Mouse (Mus musculus) bone marrow macrophage, adult 2 months (primary cell): ENCODE data around the gene Slc39a11.

Source experiments
- CTCF ChIP-seq: IDR thresholded peaks from 2 replicates; pipeline ENCODE4 v1.5.1; 2012; ENCODE audit warnings: low read depth, mild to moderate bottlenecking, low read length, moderate library complexity
- POLR2A ChIP-seq: IDR thresholded peaks from 2 replicates; pipeline ENCODE4 v1.6.1; 2012; ENCODE audit warnings: mild to moderate bottlenecking, low read depth, low read length, borderline replicate concordance

DNA sequence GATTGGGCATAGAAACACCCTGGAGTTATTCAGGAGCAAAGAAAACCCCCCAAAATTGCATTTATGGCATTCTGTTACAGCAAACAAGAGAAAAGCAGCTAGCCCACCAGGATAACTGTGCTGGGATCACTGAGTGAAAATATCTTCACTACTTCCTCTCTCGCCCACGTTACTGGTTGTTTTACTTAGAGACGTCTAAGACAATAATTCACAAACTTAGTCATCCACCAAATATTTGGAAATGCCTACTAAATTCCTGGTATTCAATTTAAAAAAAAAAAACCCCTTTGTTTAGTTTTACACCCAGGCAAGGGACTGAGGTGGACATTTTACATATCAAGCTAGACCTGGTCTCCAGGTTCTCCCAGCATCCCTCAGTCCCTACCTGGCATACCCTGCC is 384.3 kb downstream of the Slc39a11 start:
- TF ChIP-seq CTCF (no peak), POLR2A (no peak)
